Mouse (Mus musculus) liver (tissue): ENCODE data around the gene Chpf2.
"Not testable (repeated sequence)": the region's sequence is repeated elsewhere in the genome, so short reads cannot be mapped to it uniquely, and the experiment has no call there.

Experiments used
- DNase-seq: peaks from one replicate; pipeline ENCODE4 v3.0.0-alpha.2; 2020; ENCODE audit warnings: mixed read lengths

Gene Chpf2

GRCm38 (mm10) chr5:24586547-24587199, at the start of gene Chpf2:
TSS of gene Chpf2 (plus strand) at chr5:24586741.
- peak; percentile 89 for DNase-seq

GRCm38 (mm10) chr5:24537618-24538017, 48.9 kb upstream of the Chpf2 start:
- DNase-seq: no peak

- no peak for DNase-seq
These were observed 46.8 kb upstream of the Chpf2 start for GRCm38 (mm10) chr5:24539571-24540296.

- DNase-seq: peak; percentile 45
These were observed 46.0 kb upstream of the Chpf2 start, which contains the start of gene Asb10 for GRCm38 (mm10) chr5:24540387-24541143. TSS of gene Asb10 (minus strand) at chr5:24540978.

- no peak for DNase-seq
These were observed 45.4 kb upstream of the Chpf2 start for GRCm38 (mm10) chr5:24541144-24541569.

GRCm38 (mm10) chr5:24542643-24543042, 43.9 kb upstream of the Chpf2 start:
- DNase-seq: no peak

GRCm38 (mm10) chr5:24550598-24551316, 35.8 kb upstream of the Chpf2 start:
- DNase-seq: peak; percentile 31

GRCm38 (mm10) chr5:24551317-24551688, 35.2 kb upstream of the Chpf2 start:
- no peak for DNase-seq

- DNase-seq: no peak
These were observed 32.8 kb upstream of the Chpf2 start for GRCm38 (mm10) chr5:24553621-24554244.

GRCm38 (mm10) chr5:24555335-24555734, 31.2 kb upstream of the Chpf2 start:
- not testable (repeated sequence) for DNase-seq

- no peak for DNase-seq
These were observed 29.8 kb upstream of the Chpf2 start, which contains the start of gene 4931409K22Rik for GRCm38 (mm10) chr5:24556709-24557108. TSS of gene 4931409K22Rik (minus strand) at chr5:24556809.

GRCm38 (mm10) chr5:24575948-24576347, 10.6 kb upstream of the Chpf2 start:
- DNase-seq: no peak

GRCm38 (mm10) chr5:24576801-24577182, 9.7 kb upstream of the Chpf2 start:
- peak; percentile 39 for DNase-seq

GRCm38 (mm10) chr5:24577183-24577929, 9.2 kb upstream of the Chpf2 start, which contains the start of gene Abcf2:
TSS of gene Abcf2 (minus strand) at chr5:24577467.
- DNase-seq: peak; percentile 97

GRCm38 (mm10) chr5:24578109-24578963, 8.2 kb upstream of the Chpf2 start:
- DNase-seq: no peak

GRCm38 (mm10) chr5:24586106-24586505, 435 bp upstream of the Chpf2 start:
- no peak for DNase-seq

- DNase-seq: peak; percentile 78
These were observed 648 bp downstream of the Chpf2 start for GRCm38 (mm10) chr5:24587200-24587577.

GRCm38 (mm10) chr5:24589511-24590500, 3.3 kb downstream of the Chpf2 start:
- no peak for DNase-seq

- DNase-seq: peak; percentile 55
These were observed 4.8 kb downstream of the Chpf2 start for GRCm38 (mm10) chr5:24591268-24591721.
